Mouse (Mus musculus) intestine, postnatal 0 days (tissue): Measurements from ENCODE around the gene 4933411K16Rik. TPM values are rescaled to one million over a fixed set of nuclear protein-coding genes. Genes with fewer than 3 reads are reported as not detected.
"Not testable (repeated sequence)": the region's sequence is repeated elsewhere in the genome, so short reads cannot be mapped to it uniquely, and the experiment has no call there.

Experiments used
- ATAC-seq: fragments of 200-750 bp; cut with Nextera tagmentation; 2 replicates; pipeline ENCODE4 v1.8.0; 2017; ENCODE audit warnings: mild to moderate bottlenecking, moderate TSS enrichment, moderate library complexity
- H3K27ac ChIP-seq: fragments of 300-500 bp; sonication (generic); 2 replicates; pipeline ENCODE4 v1.5.1; 2014; ENCODE audit warnings: mild to moderate bottlenecking, low read depth, low read length, moderate library complexity
- H3K27me3 ChIP-seq: fragments of 300-500 bp; sonication (generic); replicated peaks from 2 replicates; pipeline ENCODE4 v1.6.1; 2014; ENCODE audit warnings: low read length, mixed read lengths; ENCODE audit not compliant: control insufficient read depth, insufficient read depth
- H3K36me3 ChIP-seq: fragments of 300-500 bp; sonication (generic); 2 replicates; pipeline ENCODE4 v1.6.1; 2014; ENCODE audit warnings: mild to moderate bottlenecking, moderate library complexity; ENCODE audit not compliant: control insufficient read depth, insufficient read depth
- H3K4me1 ChIP-seq: fragments of 300-500 bp; sonication (generic); replicated peaks from 2 replicates; pipeline ENCODE4 v1.6.1; 2014; ENCODE audit warnings: antibody characterized with exemption, low read length, mixed read lengths; ENCODE audit not compliant: control insufficient read depth, insufficient read depth
- H3K4me2 ChIP-seq: fragments of 300-500 bp; sonication (generic); replicated peaks from 2 replicates; pipeline ENCODE4 v1.6.1; 2014; ENCODE audit warnings: low read depth, mild to moderate bottlenecking, moderate library complexity
- H3K4me3 ChIP-seq: fragments of 300-500 bp; sonication (generic); 2 replicates; pipeline ENCODE4 v1.5.1; 2014; ENCODE audit warnings: low read depth, low read length
- H3K9ac ChIP-seq: fragments of 300-500 bp; sonication (generic); 2 replicates; pipeline ENCODE4 v1.6.1; 2014; ENCODE audit warnings: mild to moderate bottlenecking, low read depth, low read length
- H3K9me3 ChIP-seq: fragments of 300-500 bp; sonication (generic); 2 replicates; pipeline ENCODE4 v1.6.1; 2016; ENCODE audit warnings: mixed run types; ENCODE audit not compliant: control insufficient read depth
- CTCF ChIP-seq: sonication (generic); IDR thresholded peaks from 2 replicates; pipeline ENCODE4 v1.5.1; 2016; ENCODE audit warnings: low read depth, mild to moderate bottlenecking, control low read depth, antibody characterized with exemption, moderate library complexity
- WGBS: fragments of 180-500 bp; shearing (Covaris S2); extraction: QIAGEN DNeasy Blood & Tissue Kit; methylation state at CpG from one replicate; pipeline ENCODE4 v1.1.7; 2014; 5-methylcytosine and 5-hydroxymethylcytosine counted together
- polyA plus RNA-seq: library from polyadenylated mRNA; unstranded; fragments of >200 nt; fragmentation: Nextera tagmentation; extraction: Ambion mirVana; gene quantifications from 2 replicates; pipeline ENCODE4 v1.2.1, GENCODE M21; 2015

4933411K16Rik gene
- polyA plus RNA-seq, 1 experiment from 2014 or later = 0.08 TPM

DNA sequence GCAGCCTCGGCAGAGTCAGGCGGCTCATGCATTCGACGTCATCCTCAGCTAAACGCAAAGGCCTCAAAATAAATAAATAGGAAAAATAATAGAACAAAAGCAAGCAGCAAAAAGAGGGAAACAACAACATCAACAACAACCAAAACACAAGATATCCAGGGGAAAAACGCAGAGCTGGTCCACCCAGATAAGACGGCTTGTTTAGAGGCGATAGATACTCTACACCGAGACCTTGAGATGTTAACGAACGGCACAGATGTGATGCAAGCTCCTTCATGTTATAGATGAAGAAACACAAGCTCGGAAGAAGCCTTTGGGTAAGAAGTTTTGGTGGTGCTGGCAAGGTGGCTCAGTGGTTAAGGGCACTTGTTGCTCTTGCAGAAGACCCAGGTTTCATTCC, 27.0 kb downstream of the 4933411K16Rik start:
- TF ChIP-seq CTCF = no peak
- Histone ChIP-seq H3K4me1 (no peaks in the 10 kb centered on the region), H3K9me3 (no peaks in the 10 kb centered on the region), H3K4me2 (no peak overlapping the region), H3K36me3 (no peaks in the 10 kb centered on the region), H3K4me3 (no peak overlapping the region), H3K27me3 (no peaks in the 10 kb centered on the region), H3K9ac (no peak overlapping the region), H3K27ac (peak overlapping the region; percentile 65; the same call in 1 of the 2 replicates)
- 91% methylated on average over 12 of the region's 12 CpGs for WGBS
- no peak for ATAC-seq

DNA sequence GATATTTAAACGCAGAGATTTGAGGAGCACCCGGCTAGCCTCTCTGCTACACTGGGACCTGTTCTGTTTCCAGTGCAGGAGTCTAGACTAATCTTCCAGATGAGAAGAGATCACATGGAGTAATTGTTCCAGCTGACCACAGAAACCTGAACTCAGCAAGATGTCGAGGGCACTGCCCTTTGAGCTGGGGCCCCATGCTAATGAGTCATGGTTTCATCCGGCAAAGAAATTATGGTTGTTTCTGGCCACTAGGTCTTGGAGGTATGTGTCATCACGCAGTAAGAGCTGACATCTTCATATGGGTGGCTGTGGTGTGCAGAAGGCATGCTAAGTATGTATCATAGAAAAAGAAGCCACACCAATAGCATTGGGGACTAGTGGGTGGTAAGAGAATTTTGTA, 27.9 kb downstream of the 4933411K16Rik start:
- Histone ChIP-seq H3K27me3 (no peaks in the 10 kb centered on the region), H3K9me3 (no peaks in the 10 kb centered on the region), H3K4me2 (no peak overlapping the region), H3K36me3 (no peaks in the 10 kb centered on the region), H3K27ac (peak overlapping the region; percentile 65; the same call in 1 of the 2 replicates), H3K9ac (no peak overlapping the region), H3K4me1 (no peaks in the 10 kb centered on the region), H3K4me3 (no peak overlapping the region)
- ATAC-seq = peak; percentile 88
- TF ChIP-seq CTCF = peak; percentile 24; the same call in 1 of the 2 replicates
- 42% methylated on average over 5 of the region's 5 CpGs for WGBS

DNA sequence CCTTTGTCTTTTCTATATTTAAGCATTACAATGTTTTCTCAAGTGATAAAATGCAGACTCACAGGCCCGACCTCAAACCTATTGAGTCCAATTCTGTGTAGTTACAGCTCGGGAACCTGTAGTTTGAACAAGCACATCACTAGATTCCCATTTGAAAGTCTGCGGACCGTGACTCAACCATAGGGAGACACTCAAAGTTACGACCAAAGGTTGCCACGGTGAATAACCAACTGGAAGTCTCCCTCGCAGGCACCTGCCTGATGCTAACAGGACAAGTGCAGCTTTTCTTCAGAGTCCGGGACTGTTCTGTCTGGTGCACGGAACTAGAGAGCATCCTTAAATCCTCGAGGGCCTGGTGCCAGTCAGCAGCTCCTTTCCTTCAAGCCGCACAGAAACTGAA, 28.4 kb downstream of the 4933411K16Rik start:
- 79% methylated on average over 11 of the region's 11 CpGs for WGBS
- Histone ChIP-seq H3K27ac (peak overlapping the region; percentile 51), H3K4me1 (no peaks in the 10 kb centered on the region; the same call in 1 of the 2 replicates), H3K27me3 (no peaks in the 10 kb centered on the region), H3K36me3 (no peaks in the 10 kb centered on the region), H3K4me2 (no peak overlapping the region), H3K9ac (no peak overlapping the region), H3K4me3 (no peak overlapping the region), H3K9me3 (no peaks in the 10 kb centered on the region)
- ATAC-seq = no peak
- TF ChIP-seq CTCF = no peak

DNA sequence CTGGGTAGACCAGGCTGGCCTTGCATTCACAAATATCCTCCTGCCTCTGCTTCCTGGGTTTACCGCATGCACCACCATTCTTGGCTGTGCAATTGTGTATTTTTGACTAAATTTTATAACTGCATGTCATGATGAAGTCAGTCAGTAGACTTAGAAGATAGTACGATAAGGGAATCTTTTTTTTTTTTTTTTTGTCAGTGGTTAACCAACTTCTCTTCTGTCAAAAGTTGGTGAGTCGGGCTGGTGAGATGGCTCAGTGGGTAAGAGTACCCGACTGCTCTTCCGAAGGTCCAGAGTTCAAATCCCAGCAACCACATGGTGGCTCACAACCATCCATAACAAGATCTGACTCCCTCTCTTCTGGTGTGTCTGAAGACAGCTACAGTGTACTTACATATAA, 29.6 kb downstream of the 4933411K16Rik start:
- not testable (repeated sequence) for H3K4me1 ChIP-seq, H3K9ac ChIP-seq, H3K4me2 ChIP-seq, H3K4me3 ChIP-seq, H3K27ac ChIP-seq, ATAC-seq, H3K27me3 ChIP-seq, H3K9me3 ChIP-seq, H3K36me3 ChIP-seq
- 92% methylated on average over 5 of the region's 5 CpGs for WGBS

DNA sequence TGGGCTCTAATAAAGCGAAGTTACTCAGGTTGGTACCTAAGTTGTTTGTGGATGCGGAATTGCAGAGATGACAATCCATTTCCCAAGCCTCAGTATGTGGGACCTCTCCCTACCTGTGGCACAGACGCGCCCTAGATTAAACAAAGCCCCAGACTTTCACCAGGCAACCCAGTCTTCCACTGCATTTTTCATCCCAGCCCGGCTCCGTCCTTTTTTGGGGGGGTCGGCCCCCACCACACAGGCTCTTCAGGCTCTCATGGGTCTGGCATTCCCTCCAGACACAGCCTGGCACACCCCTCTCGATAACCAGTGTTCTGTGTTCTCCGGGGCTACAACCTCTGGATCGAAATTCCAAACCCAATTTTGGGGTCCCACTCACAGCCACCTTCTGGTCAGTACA, 33.6 kb downstream of the 4933411K16Rik start:
- Histone ChIP-seq H3K4me3 (peak overlapping the region; percentile 54), H3K36me3 (no peaks in the 10 kb centered on the region), H3K9me3 (no peaks in the 10 kb centered on the region), H3K4me2 (peak overlapping the region; percentile 71), H3K27me3 (no peaks in the 10 kb centered on the region), H3K27ac (no peak overlapping the region), H3K9ac (peak overlapping the region; percentile 0; the same call in 1 of the 2 replicates), H3K4me1 (no peaks in the 10 kb centered on the region; the same call in 1 of the 2 replicates)
- ATAC-seq = no peak
- WGBS = 8% methylated on average over 10 of the region's 10 CpGs
- no peak for TF ChIP-seq CTCF

DNA sequence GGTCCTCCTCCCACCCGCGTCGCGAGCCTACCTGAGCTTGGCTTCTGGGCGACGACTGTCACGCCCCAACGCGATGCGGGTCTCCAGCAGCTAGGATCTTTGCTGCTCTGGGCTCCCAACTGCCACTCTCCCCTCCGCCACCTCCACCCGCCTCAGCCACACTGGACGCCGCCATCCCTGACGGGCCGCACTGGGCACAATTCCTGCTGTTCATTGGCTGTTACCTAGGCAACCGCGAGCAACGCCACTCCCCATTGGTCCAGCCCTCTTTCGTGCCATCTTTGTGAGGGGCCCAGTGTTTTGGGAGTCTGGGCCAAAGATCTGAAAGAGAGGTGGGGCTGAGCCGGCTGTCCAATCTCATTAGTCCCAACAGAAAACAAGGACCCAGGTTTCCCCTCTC, 34.1 kb downstream of the 4933411K16Rik start, which contains the start of gene Morn4:
Gene Morn4, minus strand, starts transcription at position 192 of the 400 bp plus-strand sequence.
- Histone ChIP-seq H3K9ac (peak within 1 kb of the TSS; percentile 0; the same call in 1 of the 2 replicates), H3K36me3 (no peaks in the 10 kb centered on the region), H3K4me1 (peaks cover 1% of the 10 kb centered on the region; the same call in 1 of the 2 replicates), H3K4me2 (peak within 1 kb of the TSS; percentile 71), H3K4me3 (peak within 1 kb of the TSS; percentile 54), H3K9me3 (no peaks in the 10 kb centered on the region), H3K27ac (no peak within 1 kb of the TSS), H3K27me3 (no peaks in the 10 kb centered on the region)
- no peak for ATAC-seq
- TF ChIP-seq CTCF = no peak
- WGBS = 1% methylated on average over 21 of the region's 21 CpGs
